Mouse (Mus musculus): ENCODE data around the gene 4930404H24Rik.
A peak's percentile ranks its signal among the peaks of the same experiment; 100 is the strongest.

Gene 4930404H24Rik

GRCm38 (mm10) chr2:153512416-153513323 lies 20.1 kb downstream of the 4930404H24Rik start:
- DNase-seq, result no peak

- no peak for DNase-seq
These were observed 21.4 kb downstream of the 4930404H24Rik start for GRCm38 (mm10) chr2:153513983-153514382.

GRCm38 (mm10) chr2:153514497-153515380 lies 22.1 kb downstream of the 4930404H24Rik start:
- no peak for DNase-seq

DNA sequence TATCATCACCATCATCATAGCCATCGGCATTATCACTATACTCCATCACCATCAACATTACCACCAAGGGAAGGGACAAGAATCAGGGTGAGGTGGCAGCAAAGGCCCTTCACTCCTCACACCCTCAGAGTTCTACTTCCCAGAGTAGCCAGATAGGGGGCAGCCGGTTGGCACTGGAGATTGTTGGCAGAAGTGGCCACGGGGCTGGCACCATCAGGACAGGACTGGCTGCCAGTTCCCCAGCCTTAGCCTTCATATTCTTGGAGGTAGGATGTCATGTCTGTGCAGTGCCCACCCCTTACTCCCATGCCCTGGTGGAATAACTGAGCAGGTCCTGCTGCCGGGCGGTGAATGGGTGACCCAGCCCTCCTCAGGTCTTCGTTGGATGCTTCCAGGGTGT lies 23.0 kb downstream of the 4930404H24Rik start:
- no peak for DNase-seq

- DNase-seq, result peak in 1 of 2 experiments; percentile 15
These were observed 24.4 kb downstream of the 4930404H24Rik start for GRCm38 (mm10) chr2:153516961-153517360.

DNA sequence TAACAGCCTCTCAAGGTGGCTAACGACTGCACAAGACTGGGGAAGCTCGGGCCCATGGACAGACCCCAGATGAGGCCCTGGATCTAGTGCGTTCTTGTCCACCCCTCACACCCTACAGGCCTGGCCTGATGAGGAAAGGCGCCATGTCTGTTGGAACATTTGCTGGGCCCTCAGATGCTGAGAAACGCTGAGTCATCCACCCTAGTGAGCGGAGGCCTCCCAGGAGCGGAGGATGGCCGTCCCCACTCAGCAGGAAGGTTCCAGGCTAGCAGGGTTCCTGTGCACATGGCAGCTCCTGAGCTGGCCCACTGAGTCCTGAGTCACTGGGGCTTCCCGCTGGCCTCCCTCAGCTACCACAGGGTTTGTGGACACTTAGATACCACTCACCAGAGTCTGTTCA lies 27.5 kb downstream of the 4930404H24Rik start:
- DNase-seq, result no peak

DNA sequence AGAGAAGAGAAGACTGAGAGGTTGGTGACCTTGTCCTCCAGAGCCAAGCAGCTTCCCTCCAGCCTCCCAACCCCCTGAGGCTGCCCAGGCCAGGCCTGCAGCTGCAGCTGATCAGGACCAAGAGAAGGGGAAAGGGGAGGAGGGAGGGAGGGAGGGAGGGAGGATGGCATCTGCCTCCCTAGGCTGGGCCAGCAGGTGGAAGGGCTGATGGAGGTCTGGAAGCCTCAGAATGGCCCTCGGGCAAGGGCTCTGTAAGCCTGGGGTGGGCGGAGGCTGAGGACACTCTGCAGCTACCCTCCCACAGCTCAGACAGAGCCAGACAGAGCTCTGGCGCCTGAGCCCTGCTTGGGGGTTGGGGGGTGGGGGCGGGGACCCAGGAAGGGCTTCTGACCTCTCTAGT lies 29.7 kb downstream of the 4930404H24Rik start:
- DNase-seq, result no peak

DNA sequence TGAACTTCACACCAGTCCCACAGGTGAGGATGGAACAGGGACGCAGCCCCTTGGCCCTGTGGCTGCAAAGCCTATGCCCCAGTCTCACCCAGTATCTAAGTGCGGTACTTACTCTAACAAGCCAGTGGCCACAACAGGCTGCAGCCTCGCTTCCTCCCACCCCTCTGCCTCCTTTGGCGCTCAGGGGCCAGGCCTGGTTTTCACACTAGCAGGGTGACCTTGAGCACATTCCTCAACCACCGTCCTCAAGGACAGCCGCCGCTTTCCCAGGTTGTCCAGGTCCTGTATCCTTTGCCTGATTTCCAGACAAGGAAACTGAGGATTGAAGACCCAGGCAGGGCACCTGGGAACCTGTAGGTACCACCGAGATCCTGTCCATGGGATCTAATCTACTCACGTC lies 30.6 kb downstream of the 4930404H24Rik start:
- DNase-seq, result no peak

GRCm38 (mm10) chr2:153523656-153524055 lies 31.1 kb downstream of the 4930404H24Rik start:
- DNase-seq, result no peak

DNA sequence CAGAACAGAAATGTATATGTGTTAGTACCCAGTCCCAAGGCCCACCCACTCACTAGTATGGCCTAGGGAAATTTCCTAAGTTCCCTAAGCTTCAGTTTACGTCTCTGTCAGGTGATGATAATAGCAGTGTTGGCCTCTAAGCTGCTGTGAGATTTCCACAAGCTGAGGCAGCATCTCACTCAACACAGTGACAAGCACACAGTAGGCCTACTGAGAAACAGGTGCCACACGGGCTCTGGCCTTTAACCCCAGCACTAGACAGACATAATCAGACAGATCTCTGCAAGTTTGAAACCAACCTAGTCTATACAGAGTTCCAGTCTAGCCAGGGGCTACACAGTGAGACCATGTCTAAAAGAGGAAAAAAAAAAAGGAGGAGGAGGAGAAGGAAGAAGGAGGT lies 32.1 kb downstream of the 4930404H24Rik start:
- no peak for DNase-seq

DNA sequence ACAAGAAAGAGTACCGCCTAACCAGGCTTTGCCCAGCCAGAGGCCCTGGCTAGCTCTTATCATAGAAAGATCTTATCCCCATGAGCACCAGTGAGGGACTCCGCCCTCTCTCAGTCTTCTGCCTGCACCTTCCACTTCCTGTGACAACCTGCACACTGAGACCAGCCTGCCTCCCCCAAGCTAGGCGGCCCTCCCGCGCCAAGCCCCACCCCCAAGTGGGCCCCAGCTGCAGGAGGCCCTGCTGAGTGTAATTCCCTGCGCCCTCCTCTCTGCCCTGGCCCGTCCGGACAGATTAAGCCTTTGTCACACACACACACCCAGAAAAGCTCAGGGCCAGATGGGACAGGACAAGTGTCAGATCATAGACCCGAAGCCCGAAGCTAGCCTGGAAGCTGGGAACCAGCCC lies 33.3 kb downstream of the 4930404H24Rik start:
- DNase-seq, result peak; percentile 58 to 61

DNA sequence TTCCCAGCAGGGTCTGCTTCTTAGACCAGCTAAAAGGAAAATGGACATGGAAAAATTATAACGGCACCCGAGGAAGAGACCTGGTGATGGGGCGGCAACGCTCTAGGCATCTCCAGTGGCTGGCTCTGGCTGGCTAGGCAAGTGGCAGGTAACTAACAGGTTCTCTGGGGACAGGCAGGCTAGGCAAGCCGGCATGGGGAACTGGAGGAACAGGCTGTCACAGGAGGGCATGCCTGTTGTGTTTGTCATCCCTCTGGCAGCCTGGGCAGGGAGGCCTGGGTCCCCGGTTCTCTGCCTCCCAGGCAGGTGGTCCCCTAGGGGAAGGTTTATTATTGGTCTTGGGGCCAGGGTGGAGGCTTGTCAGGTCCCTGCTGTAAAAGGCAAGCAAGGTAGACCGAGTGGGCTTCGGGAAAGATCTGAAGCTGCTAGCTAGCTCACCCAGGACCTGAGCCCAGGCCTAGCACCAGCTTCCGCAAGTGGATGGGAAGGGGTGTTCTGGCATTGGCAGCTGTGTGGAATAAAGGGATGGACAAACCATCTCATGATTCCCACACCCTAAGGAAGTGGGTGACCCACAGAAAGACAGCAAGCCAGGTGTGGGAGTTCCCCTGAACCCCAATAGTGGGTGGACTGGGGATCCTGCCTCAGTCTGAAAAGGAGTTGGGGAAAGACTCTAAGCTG lies 34.4 kb downstream of the 4930404H24Rik start:
- peak in 1 of 2 experiments; percentile 17 for DNase-seq

GRCm38 (mm10) chr2:153527580-153528531 lies 35.3 kb downstream of the 4930404H24Rik start:
- peak; percentile 26 to 39 for DNase-seq

- DNase-seq, result peak; percentile 29 to 35
These were observed 36.2 kb downstream of the 4930404H24Rik start for GRCm38 (mm10) chr2:153528571-153529364.

- peak; percentile 40 to 44 for DNase-seq
These were observed 36.8 kb downstream of the 4930404H24Rik start for GRCm38 (mm10) chr2:153529365-153529781.

DNA sequence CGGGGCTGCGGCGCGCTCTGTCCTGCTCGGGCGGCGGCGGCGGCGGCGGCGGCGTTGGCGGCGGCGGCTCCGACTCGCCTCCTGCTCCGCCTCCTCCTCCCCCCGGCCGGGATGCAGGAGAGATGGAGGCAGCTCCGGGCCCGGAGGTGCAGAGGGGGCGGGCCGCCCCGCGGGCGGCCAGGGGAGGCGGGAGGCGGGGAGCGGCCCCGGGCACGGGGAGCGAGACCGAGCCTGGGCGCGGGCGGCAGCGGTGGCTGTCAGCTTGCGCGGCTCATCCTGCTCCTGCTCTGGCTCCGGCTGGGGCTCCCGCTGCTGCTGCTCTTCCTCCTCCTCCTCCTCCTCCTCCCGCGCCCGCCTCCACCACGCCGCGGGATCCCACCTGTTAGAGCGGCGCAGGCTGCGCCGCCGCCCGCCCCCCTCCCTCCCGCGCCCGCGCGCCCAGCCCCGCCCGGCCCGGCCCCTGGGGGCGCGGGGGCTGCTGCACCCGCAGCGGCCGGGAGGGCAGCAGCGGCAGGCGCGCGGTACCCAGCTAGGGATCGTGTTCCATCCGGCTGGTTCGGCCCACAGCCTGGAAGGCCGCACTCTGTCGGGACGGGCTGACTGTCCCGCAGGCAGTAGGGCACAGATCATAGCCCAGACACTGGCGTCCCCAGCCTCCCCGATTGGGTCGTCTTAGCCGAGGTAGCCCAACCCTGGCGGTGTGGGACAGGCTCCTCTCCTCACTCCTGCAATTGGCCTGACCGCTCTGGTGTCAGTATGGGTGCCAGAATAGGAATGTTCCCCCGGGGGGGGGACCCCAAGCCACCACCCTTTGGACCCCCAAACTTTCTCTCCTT lies 37.6 kb downstream of the 4930404H24Rik start, which contains the start of gene Nol4l:
Gene Nol4l, minus strand, starts transcription at position 41 of the 836 bp plus-strand sequence.
- DNase-seq, result no peak

- peak in 1 of 2 experiments; percentile 36 for DNase-seq
These were observed 38.4 kb downstream of the 4930404H24Rik start for GRCm38 (mm10) chr2:153530948-153531347.

DNA sequence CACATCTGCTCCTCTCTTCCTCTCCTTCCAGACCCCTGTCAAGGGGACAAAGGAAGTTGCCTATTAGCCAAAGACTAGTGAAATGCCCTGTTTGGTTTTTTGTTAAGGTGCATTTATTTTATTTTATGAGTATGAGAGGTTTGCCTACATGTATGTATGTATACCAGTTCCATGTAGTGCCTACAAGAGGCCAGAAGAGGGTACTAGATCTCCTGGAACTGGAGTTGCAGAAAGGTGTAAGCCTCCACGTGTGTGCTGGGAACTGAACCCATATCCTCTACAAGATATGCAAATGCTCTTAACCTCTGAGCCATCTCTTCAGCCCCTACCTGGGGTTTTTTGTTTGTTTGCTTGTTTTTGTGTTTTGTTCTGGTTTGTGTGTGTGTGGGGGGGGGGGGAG lies 41.4 kb downstream of the 4930404H24Rik start:
- DNase-seq, result no peak

DNA sequence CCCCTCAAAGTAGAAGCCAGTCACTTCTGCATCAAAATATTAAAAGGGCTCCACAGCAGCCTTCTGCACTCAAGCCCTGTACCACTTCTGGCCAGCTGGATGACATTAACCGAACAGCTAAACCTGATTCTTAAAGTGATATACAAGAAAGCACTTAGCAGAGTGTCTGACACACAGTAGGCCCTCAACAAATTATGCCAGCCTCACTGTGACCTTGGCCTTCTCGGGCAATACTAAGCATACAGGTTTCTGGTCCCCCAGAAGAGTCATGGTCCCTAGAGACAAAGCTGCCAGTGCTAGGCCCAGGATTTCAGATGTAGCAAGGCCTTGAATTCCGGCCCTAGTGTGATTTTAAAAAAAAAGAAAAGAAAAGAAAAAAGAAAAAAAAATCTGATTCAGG lies 46.3 kb downstream of the 4930404H24Rik start:
- DNase-seq, result no peak

Measured in B cell, adult 2 months (primary cell).